In the genomic region with DNA sequence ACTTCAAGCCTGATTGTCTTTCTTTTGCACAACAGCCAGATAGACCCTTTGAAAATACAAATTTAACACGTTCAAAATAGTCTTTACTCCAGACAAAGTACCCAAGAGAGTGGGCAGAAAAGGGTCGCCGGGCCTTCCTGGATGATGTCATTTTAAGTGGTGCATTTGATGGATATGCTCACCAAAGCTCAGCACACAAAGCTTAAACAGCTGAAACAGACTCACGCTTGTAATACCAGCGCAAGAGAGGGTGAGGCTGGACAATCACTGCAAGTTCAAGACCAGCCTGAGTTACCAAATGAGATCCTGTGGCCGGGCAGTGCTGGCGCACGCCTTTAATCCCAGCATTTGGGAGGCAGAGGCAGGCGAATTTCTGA, we compare ENCODE assay signal across 8 mouse cellular contexts. TPM values are rescaled to one million over a fixed set of nuclear protein-coding genes. Genes with fewer than 3 reads are reported as not detected.
A peak's percentile ranks its signal among the peaks of the same experiment; 100 is the strongest.
DNase-seq lines count a peak whose midpoint lies in the region; ATAC-seq lines count a peak whose summit lies in the region.

No protein-coding gene starts in this region.

- no peak for ATAC-seq in liver, embryonic 11.5 days (replicated peaks; ENCODE audit: low FRiP score)
- ATAC-seq in forebrain, embryonic 13.5 days = no peak
- no peak for ATAC-seq in limb, embryonic 12.5 days (ENCODE audit: insufficient number of reproducible peaks, insufficient read depth, low FRiP score, low TSS enrichment, low read depth)
- peak; percentile 43 for ATAC-seq in neural tube, embryonic 15.5 days (ENCODE audit: low FRiP score)

- no peak overlapping the region; the same call in 1 of the 2 replicates for H3K4me3 ChIP-seq in liver, embryonic 11.5 days (ENCODE audit: low read depth, low read length)
- peak overlapping the region; percentile 75 for H3K4me3 ChIP-seq in forebrain, embryonic 13.5 days
- H3K4me3 ChIP-seq in limb, embryonic 12.5 days (replicated peaks) = peak overlapping the region; percentile 72
- H3K4me3 ChIP-seq in neural tube, embryonic 15.5 days (replicated peaks) = peak overlapping the region; percentile 78

- H3K4me2 ChIP-seq in liver, embryonic 11.5 days = peak overlapping the region; percentile 99
- peak overlapping the region; percentile 97 for H3K4me2 ChIP-seq in forebrain, embryonic 13.5 days
- H3K4me2 ChIP-seq in limb, embryonic 12.5 days = peak overlapping the region; percentile 97
- peak overlapping the region; percentile 94 for H3K4me2 ChIP-seq in neural tube, embryonic 15.5 days

- H3K27ac ChIP-seq in liver, embryonic 11.5 days (ENCODE audit: low read depth, low read length) = no peak overlapping the region
- peak overlapping the region; percentile 93 for H3K27ac ChIP-seq in forebrain, embryonic 13.5 days
- 0 out of 2 replicates have a peak overlapping the region, but pooled peaks have one; percentile 9 for H3K27ac ChIP-seq in limb, embryonic 12.5 days
- peak overlapping the region; percentile 89 for H3K27ac ChIP-seq in neural tube, embryonic 15.5 days (replicated peaks)

- peaks cover 21% of the 10 kb centered on the region for H3K4me1 ChIP-seq in liver, embryonic 11.5 days (replicated peaks; ENCODE audit: control insufficient read depth, insufficient read depth, low read length)
- H3K4me1 ChIP-seq in forebrain, embryonic 13.5 days = peaks cover 34% of the 10 kb centered on the region
- peaks cover 16% of the 10 kb centered on the region for H3K4me1 ChIP-seq in limb, embryonic 12.5 days (replicated peaks)
- H3K4me1 ChIP-seq in neural tube, embryonic 15.5 days = peaks cover 48% of the 10 kb centered on the region

- H3K9me3 ChIP-seq in liver, embryonic 11.5 days (ENCODE audit: control insufficient read depth, low read length) = no peaks in the 10 kb centered on the region
- H3K9me3 ChIP-seq in forebrain, embryonic 13.5 days (replicated peaks) = no peaks in the 10 kb centered on the region
- H3K9me3 ChIP-seq in limb, embryonic 12.5 days = no peaks in the 10 kb centered on the region
- H3K9me3 ChIP-seq in neural tube, embryonic 15.5 days (replicated peaks) = no peaks in the 10 kb centered on the region

- no peaks in the 10 kb centered on the region for H3K27me3 ChIP-seq in liver, embryonic 11.5 days (replicated peaks; ENCODE audit: control insufficient read depth, insufficient read depth, low read length)
- H3K27me3 ChIP-seq in forebrain, embryonic 13.5 days = no peaks in the 10 kb centered on the region
- no peaks in the 10 kb centered on the region for H3K27me3 ChIP-seq in limb, embryonic 12.5 days
- no peaks in the 10 kb centered on the region for H3K27me3 ChIP-seq in neural tube, embryonic 15.5 days (replicated peaks)

- H3K36me3 ChIP-seq in liver, embryonic 11.5 days (ENCODE audit: control insufficient read depth, insufficient read depth, low read length) = peaks cover 4% of the 10 kb centered on the region; the same call in 1 of the 2 replicates
- H3K36me3 ChIP-seq in forebrain, embryonic 13.5 days (ENCODE audit: poor library complexity, severe bottlenecking) = no peaks in the 10 kb centered on the region
- no peaks in the 10 kb centered on the region for H3K36me3 ChIP-seq in limb, embryonic 12.5 days
- no peaks in the 10 kb centered on the region; the same call in 1 of the 2 replicates for H3K36me3 ChIP-seq in neural tube, embryonic 15.5 days

- H3K9ac ChIP-seq in liver, embryonic 11.5 days (ENCODE audit: low read depth, low read length) = no peak overlapping the region
- no peak overlapping the region for H3K9ac ChIP-seq in forebrain, embryonic 13.5 days
- 0 out of 2 replicates have a peak overlapping the region, but pooled peaks have one; percentile 18 for H3K9ac ChIP-seq in limb, embryonic 12.5 days (replicated peaks)
- H3K9ac ChIP-seq in neural tube, embryonic 15.5 days (replicated peaks) = no peak overlapping the region

- WGBS in liver, embryonic 11.5 days = 43% methylated on average over 9 of the region's 9 CpGs
- WGBS in forebrain, embryonic 13.5 days = 18% methylated on average over 9 of the region's 9 CpGs
- WGBS in limb, embryonic 12.5 days = 37% methylated on average over 9 of the region's 9 CpGs
- 24% methylated on average over 9 of the region's 9 CpGs for WGBS in neural tube, embryonic 15.5 days

- no peak for DNase-seq in liver, embryonic 11.5 days (ENCODE audit: low spot score)
- DNase-seq in liver = no peak
- no peak for DNase-seq in spleen, postnatal 14 days (ENCODE audit: low spot score in 2 of 2)
- no peak for DNase-seq in kidney, postnatal 36 days
- DNase-seq in retina, postnatal 1 day = no peak

RNA-seq across cellular contexts. Expression of a gene that starts 0.4 kb away (rescaled TPM):
- polyA plus RNA-seq in liver, embryonic 11.5 days (2014; fragmentation: Nextera tagmentation; extraction: Ambion mirVana) = 131 and 134 TPM in 2 replicates
- 85.7 and 86.0 TPM in 2 replicates for polyA plus RNA-seq in forebrain, embryonic 13.5 days (2015; fragmentation: Nextera tagmentation; extraction: Ambion mirVana)
- 60.1 and 62.4 TPM in 2 replicates for polyA plus RNA-seq in limb, embryonic 12.5 days (2016; fragmentation: Nextera tagmentation; extraction: Ambion mirVana)
- 93.2 and 107 TPM in 2 replicates for polyA plus RNA-seq in neural tube, embryonic 15.5 days (2015; fragmentation: Nextera tagmentation; extraction: Ambion mirVana)

RNA-seq across cellular contexts. Expression of a gene that starts 10.1 kb away (rescaled TPM):
- polyA plus RNA-seq in liver, embryonic 11.5 days (2014; fragmentation: Nextera tagmentation; extraction: Ambion mirVana) = 3.7 and 3.9 TPM in 2 replicates
- 60.6 and 74.9 TPM in 2 replicates for polyA plus RNA-seq in forebrain, embryonic 13.5 days (2015; fragmentation: Nextera tagmentation; extraction: Ambion mirVana)
- polyA plus RNA-seq in limb, embryonic 12.5 days (2016; fragmentation: Nextera tagmentation; extraction: Ambion mirVana) = 7.9 and 9.6 TPM in 2 replicates
- 194 and 220 TPM in 2 replicates for polyA plus RNA-seq in neural tube, embryonic 15.5 days (2015; fragmentation: Nextera tagmentation; extraction: Ambion mirVana)

RNA-seq across cellular contexts. Expression of a gene that starts 34.3 kb away (rescaled TPM):
- 34.6 and 40.6 TPM in 2 replicates for polyA plus RNA-seq in liver, embryonic 11.5 days (2014; fragmentation: Nextera tagmentation; extraction: Ambion mirVana)
- 62.2 and 62.5 TPM in 2 replicates for polyA plus RNA-seq in forebrain, embryonic 13.5 days (2015; fragmentation: Nextera tagmentation; extraction: Ambion mirVana)
- polyA plus RNA-seq in limb, embryonic 12.5 days (2016; fragmentation: Nextera tagmentation; extraction: Ambion mirVana) = 16.7 and 17.1 TPM in 2 replicates
- 99.8 and 111 TPM in 2 replicates for polyA plus RNA-seq in neural tube, embryonic 15.5 days (2015; fragmentation: Nextera tagmentation; extraction: Ambion mirVana)

RNA-seq across cellular contexts. Expression of a gene that starts 53.9 kb away (rescaled TPM):
- polyA plus RNA-seq in liver, embryonic 11.5 days (2014; fragmentation: Nextera tagmentation; extraction: Ambion mirVana) = not detected in 2 replicates
- not detected in 2 replicates for polyA plus RNA-seq in forebrain, embryonic 13.5 days (2015; fragmentation: Nextera tagmentation; extraction: Ambion mirVana)
- polyA plus RNA-seq in limb, embryonic 12.5 days (2016; fragmentation: Nextera tagmentation; extraction: Ambion mirVana) = not detected in 2 replicates
- not detected in 2 replicates for polyA plus RNA-seq in neural tube, embryonic 15.5 days (2015; fragmentation: Nextera tagmentation; extraction: Ambion mirVana)

RNA-seq across cellular contexts. Expression of a gene that starts 54.3 kb away (rescaled TPM):
- 177 and 185 TPM in 2 replicates for polyA plus RNA-seq in liver, embryonic 11.5 days (2014; fragmentation: Nextera tagmentation; extraction: Ambion mirVana)
- polyA plus RNA-seq in forebrain, embryonic 13.5 days (2015; fragmentation: Nextera tagmentation; extraction: Ambion mirVana) = 202 and 211 TPM in 2 replicates
- polyA plus RNA-seq in limb, embryonic 12.5 days (2016; fragmentation: Nextera tagmentation; extraction: Ambion mirVana) = 139 and 143 TPM in 2 replicates
- 295 and 298 TPM in 2 replicates for polyA plus RNA-seq in neural tube, embryonic 15.5 days (2015; fragmentation: Nextera tagmentation; extraction: Ambion mirVana)
